Mouse (Mus musculus): Measurements from ENCODE around the gene Ccr9. TPM values are rescaled to one million over a fixed set of nuclear protein-coding genes. Genes with fewer than 3 reads are reported as not detected.

The Ccr9 gene
- polyA plus RNA-seq, 1 experiment from 2014 or later = 0.17 TPM

- Histone ChIP-seq H3K27ac (ENCODE audit: low read length) (no peak overlapping the region), H3K4me2 (ENCODE audit: low read depth, low read length) (no peak overlapping the region), H3K36me3 (ENCODE audit: control insufficient read depth, insufficient read depth) (peaks cover 9% of the 10 kb centered on the region), H3K4me3 (ENCODE audit: low read depth, low read length) (no peak overlapping the region), H3K27me3 (ENCODE audit: control insufficient read depth, insufficient read depth, low read depth, low read length) (no peaks in the 10 kb centered on the region), H3K9me3 (replicated peaks; ENCODE audit: control insufficient read depth, low read length) (no peaks in the 10 kb centered on the region), H3K9ac (ENCODE audit: low read depth, low read length) (no peak overlapping the region), H3K4me1 (ENCODE audit: control insufficient read depth, low read depth, low read length) (no peaks in the 10 kb centered on the region)
- ATAC-seq (ENCODE audit: low read depth) = no peak
- WGBS (ENCODE audit: insufficient replicate concordance) = 81% methylated on average over 2 of the region's 2 CpGs
Measured at GRCm38 (mm10) chr9:123818601-123819000, 140.4 kb downstream of the Ccr9 start.

GRCm38 (mm10) chr9:123826631-123827030 lies 148.4 kb downstream of the Ccr9 start:
- no peak for ATAC-seq (ENCODE audit: low read depth)
- H3K4me3 ChIP-seq (ENCODE audit: low read depth, low read length) = no peak overlapping the region
- H3K9me3 ChIP-seq (replicated peaks; ENCODE audit: control insufficient read depth, low read length) = no peaks in the 10 kb centered on the region
- no peak overlapping the region for H3K4me2 ChIP-seq (ENCODE audit: low read depth, low read length)
- H3K27ac ChIP-seq (ENCODE audit: low read length) = no peak overlapping the region
- peaks cover 27% of the 10 kb centered on the region for H3K36me3 ChIP-seq (ENCODE audit: control insufficient read depth, insufficient read depth)
- no peaks in the 10 kb centered on the region for H3K4me1 ChIP-seq (ENCODE audit: control insufficient read depth, low read depth, low read length)
- H3K9ac ChIP-seq (ENCODE audit: low read depth, low read length) = no peak overlapping the region
- H3K27me3 ChIP-seq (ENCODE audit: control insufficient read depth, insufficient read depth, low read depth, low read length) = no peaks in the 10 kb centered on the region
- 66% methylated on average over 3 of the region's 3 CpGs for WGBS (ENCODE audit: insufficient replicate concordance)

- Histone ChIP-seq H3K4me1 (ENCODE audit: control insufficient read depth, low read depth, low read length) (no peaks in the 10 kb centered on the region), H3K9me3 (replicated peaks; ENCODE audit: control insufficient read depth, low read length) (no peaks in the 10 kb centered on the region), H3K36me3 (ENCODE audit: control insufficient read depth, insufficient read depth) (peaks cover 23% of the 10 kb centered on the region), H3K27ac (ENCODE audit: low read length) (no peak overlapping the region), H3K4me3 (ENCODE audit: low read depth, low read length) (no peak overlapping the region), H3K4me2 (ENCODE audit: low read depth, low read length) (no peak overlapping the region), H3K9ac (ENCODE audit: low read depth, low read length) (no peak overlapping the region), H3K27me3 (ENCODE audit: control insufficient read depth, insufficient read depth, low read depth, low read length) (no peaks in the 10 kb centered on the region)
- ATAC-seq (ENCODE audit: low read depth) = no peak
- 81% methylated on average over 4 of the region's 4 CpGs for WGBS (ENCODE audit: insufficient replicate concordance)
Measured at GRCm38 (mm10) chr9:123828916-123829315, 150.7 kb downstream of the Ccr9 start.

Other genes with a start within 250 kb of the Ccr9 start
- 20.3 and 22.5 TPM in 2 replicates for gene Limd1, start 199.7 kb upstream of the Ccr9 start, polyA plus RNA-seq (2015; fragmentation: Nextera tagmentation; extraction: Ambion mirVana)
- 25.7 and 28.0 TPM in 2 replicates for gene Sacm1l, start 148.7 kb upstream of the Ccr9 start, polyA plus RNA-seq (2015; fragmentation: Nextera tagmentation; extraction: Ambion mirVana)
- gene Slc6a20b, start 45.9 kb upstream of the Ccr9 start, polyA plus RNA-seq (2015; fragmentation: Nextera tagmentation; extraction: Ambion mirVana) = 0.24 and 0.25 TPM in 2 replicates
- 3.4 and 4.0 TPM in 2 replicates for gene Slc6a20a, start 446 bp downstream of the Ccr9 start, polyA plus RNA-seq (2015; fragmentation: Nextera tagmentation; extraction: Ambion mirVana)
- gene Lztfl1, start 39.3 kb downstream of the Ccr9 start, polyA plus RNA-seq (2015; fragmentation: Nextera tagmentation; extraction: Ambion mirVana) = 16.0 and 19.4 TPM in 2 replicates
- 0.13 and 0.22 TPM in 2 replicates for gene Cxcr6, start 128.0 kb downstream of the Ccr9 start, polyA plus RNA-seq (2015; fragmentation: Nextera tagmentation; extraction: Ambion mirVana)
- 3.9 and 4.7 TPM in 2 replicates for gene Fyco1, start 173.5 kb downstream of the Ccr9 start, polyA plus RNA-seq (2015; fragmentation: Nextera tagmentation; extraction: Ambion mirVana)
- gene Xcr1, start 183.6 kb downstream of the Ccr9 start, polyA plus RNA-seq (2015; fragmentation: Nextera tagmentation; extraction: Ambion mirVana) = 0.02 and 0.06 TPM in 2 replicates